Mouse (Mus musculus) neural tube, embryonic 12.5 days (tissue): Measurements from ENCODE around the gene Tcf12. TPM values are rescaled to one million over a fixed set of nuclear protein-coding genes. Genes with fewer than 3 reads are reported as not detected.
A peak's percentile ranks its signal among the peaks of the same experiment; 100 is the strongest.

ENCODE experiments used
- ATAC-seq: fragments of 200-750 bp; cut with Nextera tagmentation; 2 replicates; pipeline ENCODE4 v1.8.0; 2017; ENCODE audit warnings: low read depth, mild to moderate bottlenecking, moderate TSS enrichment, moderate library complexity; ENCODE audit not compliant: low FRiP score
- H3K27ac ChIP-seq: fragments of 300-500 bp; sonication (generic); 2 replicates; pipeline ENCODE4 v1.5.1; 2016
- H3K27me3 ChIP-seq: fragments of 300-500 bp; sonication (generic); replicated peaks from 2 replicates; pipeline ENCODE4 v1.6.1; 2016; ENCODE audit warnings: mild to moderate bottlenecking
- H3K36me3 ChIP-seq: fragments of 300-500 bp; sonication (generic); 2 replicates; pipeline ENCODE4 v1.6.1; 2016; ENCODE audit warnings: mild to moderate bottlenecking
- H3K4me1 ChIP-seq: fragments of 300-500 bp; sonication (generic); 2 replicates; pipeline ENCODE4 v1.6.1; 2016
- H3K4me2 ChIP-seq: fragments of 300-500 bp; sonication (generic); replicated peaks from 2 replicates; pipeline ENCODE4 v1.6.1; 2016; ENCODE audit warnings: mild to moderate bottlenecking
- H3K4me3 ChIP-seq: fragments of 300-500 bp; sonication (generic); 2 replicates; pipeline ENCODE4 v1.5.1; 2016
- H3K9ac ChIP-seq: fragments of 300-500 bp; sonication (generic); 2 replicates; pipeline ENCODE4 v1.6.1; 2016; ENCODE audit warnings: mild to moderate bottlenecking
- H3K9me3 ChIP-seq: fragments of 300-500 bp; sonication (generic); 2 replicates; pipeline ENCODE4 v1.6.1; 2016; ENCODE audit warnings: mild to moderate bottlenecking
- WGBS: fragments of 180-500 bp; shearing (Covaris S2); methylation state at CpG from one replicate; pipeline ENCODE4 v1.1.7; 2016; 5-methylcytosine and 5-hydroxymethylcytosine counted together
- polyA plus RNA-seq: library from polyadenylated mRNA; unstranded; fragments of >200 nt; fragmentation: Nextera tagmentation; extraction: Ambion mirVana; gene quantifications from 2 replicates; pipeline ENCODE4 v1.2.1, GENCODE M21; 2016

Tcf12 gene
- 197 and 213 TPM in 2 replicates for polyA plus RNA-seq

GRCm38 (mm10) chr9:72111622-72112550, at the start of gene Tcf12:
TSS of gene Tcf12 (minus strand) at chr9:72111871.
- Histone ChIP-seq H3K4me1 (peaks cover 12% of the 10 kb centered on the region), H3K9me3 (no peaks in the 10 kb centered on the region), H3K36me3 (no peaks in the 10 kb centered on the region), H3K4me3 (peak within 1 kb of the TSS; percentile 96), H3K27me3 (no peaks in the 10 kb centered on the region), H3K27ac (peak within 1 kb of the TSS; percentile 92), H3K4me2 (peak within 1 kb of the TSS; percentile 76), H3K9ac (peak within 1 kb of the TSS; percentile 99)
- ATAC-seq = peak; percentile 86
- WGBS = 2% methylated on average over 88 of the region's 88 CpGs

- Histone ChIP-seq H3K4me1 (peaks cover 13% of the 10 kb centered on the region; the same call in 1 of the 2 replicates), H3K27ac (no peak overlapping the region), H3K27me3 (0 out of 2 replicates have a peak, but pooled peaks cover 1% of the 10 kb centered on the region), H3K9me3 (no peaks in the 10 kb centered on the region), H3K36me3 (no peaks in the 10 kb centered on the region), H3K9ac (no peak overlapping the region), H3K4me2 (no peak overlapping the region), H3K4me3 (no peak overlapping the region)
- ATAC-seq = no peak
- WGBS = 56% methylated on average over 2 of the region's 2 CpGs
Measured at GRCm38 (mm10) chr9:72158392-72158791, 46.7 kb upstream of the Tcf12 start.

GRCm38 (mm10) chr9:72157091-72157490, 45.4 kb upstream of the Tcf12 start:
- Histone ChIP-seq H3K36me3 (no peaks in the 10 kb centered on the region), H3K9me3 (no peaks in the 10 kb centered on the region), H3K9ac (no peak overlapping the region), H3K27ac (no peak overlapping the region), H3K27me3 (0 out of 2 replicates have a peak, but pooled peaks cover 4% of the 10 kb centered on the region), H3K4me2 (no peak overlapping the region), H3K4me3 (no peak overlapping the region), H3K4me1 (peaks cover 13% of the 10 kb centered on the region; the same call in 1 of the 2 replicates)
- 89% methylated on average over 1 of the region's 1 CpGs for WGBS
- ATAC-seq = no peak

- H3K36me3 ChIP-seq = no peaks in the 10 kb centered on the region
- 0 out of 2 replicates have a peak, but pooled peaks cover 4% of the 10 kb centered on the region for H3K27me3 ChIP-seq
- WGBS = 21% methylated on average over 21 of the region's 21 CpGs
- H3K4me1 ChIP-seq = peaks cover 13% of the 10 kb centered on the region; the same call in 1 of the 2 replicates
- peak overlapping the region; percentile 55 for H3K4me2 ChIP-seq
- no peak overlapping the region for H3K27ac ChIP-seq
- no peak overlapping the region for H3K9ac ChIP-seq
- H3K9me3 ChIP-seq = no peaks in the 10 kb centered on the region
- 0 out of 2 replicates have a peak, but pooled peaks have one; percentile 17 for ATAC-seq
- H3K4me3 ChIP-seq = no peak overlapping the region
Measured at GRCm38 (mm10) chr9:72155250-72156138, 43.8 kb upstream of the Tcf12 start.

DNA sequence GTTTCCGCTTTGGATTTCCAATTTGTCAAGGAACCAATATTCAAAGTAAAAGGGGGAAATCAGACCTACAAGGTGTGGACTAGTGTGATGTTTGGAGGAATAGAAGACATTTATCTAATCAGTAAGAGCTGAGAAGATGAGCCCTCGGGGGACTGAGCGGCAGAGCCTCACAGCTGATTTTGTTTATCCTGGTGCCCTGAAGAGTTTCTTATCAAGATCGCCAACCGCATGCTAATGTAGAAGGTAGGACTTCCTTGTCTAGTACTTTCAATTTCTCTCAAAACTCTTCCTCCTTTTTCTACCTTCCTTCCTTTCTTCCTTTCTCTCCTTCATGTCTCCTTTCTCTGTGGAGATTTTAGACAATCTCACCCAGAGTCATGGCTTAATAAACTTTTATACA, 32.5 kb upstream of the Tcf12 start:
- no peaks in the 10 kb centered on the region for H3K27me3 ChIP-seq
- H3K9me3 ChIP-seq = no peaks in the 10 kb centered on the region
- H3K27ac ChIP-seq = no peak overlapping the region
- H3K4me2 ChIP-seq = no peak overlapping the region
- WGBS = 93% methylated on average over 5 of the region's 5 CpGs
- no peak for ATAC-seq
- H3K4me3 ChIP-seq = no peak overlapping the region
- H3K36me3 ChIP-seq = no peaks in the 10 kb centered on the region
- H3K9ac ChIP-seq = no peak overlapping the region
- H3K4me1 ChIP-seq = no peaks in the 10 kb centered on the region

- Histone ChIP-seq H3K9ac (no peak overlapping the region), H3K27me3 (no peaks in the 10 kb centered on the region), H3K4me1 (no peaks in the 10 kb centered on the region), H3K9me3 (no peaks in the 10 kb centered on the region), H3K27ac (no peak overlapping the region), H3K4me3 (no peak overlapping the region), H3K4me2 (no peak overlapping the region), H3K36me3 (no peaks in the 10 kb centered on the region)
- no peak for ATAC-seq
Measured at GRCm38 (mm10) chr9:72137899-72138298, 26.2 kb upstream of the Tcf12 start.

GRCm38 (mm10) chr9:72133772-72134245, 22.1 kb upstream of the Tcf12 start:
- Histone ChIP-seq H3K27me3 (no peaks in the 10 kb centered on the region), H3K9me3 (no peaks in the 10 kb centered on the region), H3K4me1 (peaks cover 4% of the 10 kb centered on the region; the same call in 1 of the 2 replicates), H3K9ac (no peak overlapping the region), H3K4me2 (peak overlapping the region; percentile 94), H3K4me3 (peak overlapping the region; percentile 64; the same call in 1 of the 2 replicates), H3K36me3 (no peaks in the 10 kb centered on the region), H3K27ac (no peak overlapping the region)
- 68% methylated on average over 4 of the region's 4 CpGs for WGBS
- no peak for ATAC-seq

- H3K9me3 ChIP-seq = no peaks in the 10 kb centered on the region
- 2% methylated on average over 53 of the region's 56 CpGs for WGBS
- ATAC-seq = peak; percentile 92
- H3K27ac ChIP-seq = peak overlapping the region; percentile 83
- peak overlapping the region; percentile 64 for H3K4me3 ChIP-seq
- peaks cover 4% of the 10 kb centered on the region; the same call in 1 of the 2 replicates for H3K4me1 ChIP-seq
- peak overlapping the region; percentile 88 for H3K9ac ChIP-seq
- H3K4me2 ChIP-seq = peak overlapping the region; percentile 94
- H3K27me3 ChIP-seq = no peaks in the 10 kb centered on the region
- H3K36me3 ChIP-seq = no peaks in the 10 kb centered on the region
Measured at GRCm38 (mm10) chr9:72133089-72133771, 21.6 kb upstream of the Tcf12 start.

DNA sequence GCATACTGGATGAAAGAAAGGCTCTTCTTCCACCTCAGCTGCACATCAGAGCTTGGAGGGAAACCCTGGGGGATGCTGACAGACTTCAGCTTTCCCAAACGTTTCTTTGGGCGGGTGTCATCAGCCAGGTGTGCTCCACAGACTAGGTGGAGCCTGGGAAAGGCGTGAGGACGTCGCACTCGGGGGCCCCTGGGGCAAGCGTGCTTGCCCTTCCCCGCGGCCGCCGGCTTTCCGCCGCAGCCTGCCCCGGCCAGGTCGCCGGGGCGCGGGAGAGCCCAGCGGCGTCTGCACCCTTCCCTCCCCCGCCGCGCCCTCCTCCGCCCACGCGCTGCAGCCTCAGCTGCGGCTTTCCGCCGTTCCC, 21.0 kb upstream of the Tcf12 start:
- Histone ChIP-seq H3K4me2 (peak overlapping the region; percentile 94), H3K36me3 (no peaks in the 10 kb centered on the region), H3K4me3 (peak overlapping the region; percentile 64), H3K9me3 (no peaks in the 10 kb centered on the region), H3K27ac (peak overlapping the region; percentile 83), H3K27me3 (no peaks in the 10 kb centered on the region), H3K4me1 (peaks cover 4% of the 10 kb centered on the region; the same call in 1 of the 2 replicates), H3K9ac (peak overlapping the region; percentile 88)
- 1% methylated on average over 29 of the region's 29 CpGs for WGBS
- ATAC-seq = peak; percentile 58; the same call in 1 of the 2 replicates

DNA sequence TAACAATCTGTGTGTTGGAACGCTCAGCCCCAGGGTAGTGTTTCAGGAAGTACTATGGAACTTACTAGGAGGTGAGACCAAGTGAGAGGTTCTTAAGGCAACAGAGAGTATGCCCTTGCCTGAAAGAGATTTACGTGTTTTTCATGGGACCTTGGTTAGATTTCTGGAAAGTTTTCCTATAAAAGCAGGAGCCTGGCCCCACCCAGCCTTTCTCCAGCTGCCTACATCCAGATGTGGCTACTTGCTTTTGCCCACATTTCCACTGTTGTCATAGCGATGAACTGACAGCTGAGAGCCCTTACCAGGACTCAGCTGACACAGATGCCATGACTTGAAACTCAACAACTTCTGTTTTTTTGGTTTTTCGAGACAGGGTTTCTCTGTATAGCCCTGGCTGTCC, 18.2 kb upstream of the Tcf12 start:
- H3K27me3 ChIP-seq = no peaks in the 10 kb centered on the region
- H3K4me1 ChIP-seq = peaks cover 4% of the 10 kb centered on the region; the same call in 1 of the 2 replicates
- H3K9me3 ChIP-seq = no peaks in the 10 kb centered on the region
- 88% methylated on average over 4 of the region's 4 CpGs for WGBS
- no peak overlapping the region for H3K9ac ChIP-seq
- H3K27ac ChIP-seq = no peak overlapping the region
- no peak overlapping the region for H3K4me2 ChIP-seq
- no peak overlapping the region for H3K4me3 ChIP-seq
- no peaks in the 10 kb centered on the region for H3K36me3 ChIP-seq
- ATAC-seq = no peak

- Histone ChIP-seq H3K9ac (no peak overlapping the region), H3K36me3 (no peaks in the 10 kb centered on the region), H3K27ac (no peak overlapping the region), H3K9me3 (no peaks in the 10 kb centered on the region), H3K4me1 (no peaks in the 10 kb centered on the region), H3K4me2 (no peak overlapping the region), H3K4me3 (no peak overlapping the region), H3K27me3 (no peaks in the 10 kb centered on the region)
- WGBS = 87% methylated on average over 1 of the region's 1 CpGs
- ATAC-seq = no peak
Measured at GRCm38 (mm10) chr9:72125442-72125841, 13.8 kb upstream of the Tcf12 start.
